Mouse (Mus musculus) C2C12 (cell line): ENCODE data around the gene A730071L15Rik.

Experiments
- CEBPB ChIP-seq: IDR thresholded peaks from one replicate; pipeline ENCODE4 v1.6.1; 2011; ENCODE audit warnings: low read depth, mild to moderate bottlenecking, control low read depth, moderate library complexity
- CTCF ChIP-seq: IDR thresholded peaks from one replicate; pipeline ENCODE4 v1.5.1; 2011; ENCODE audit not compliant: control insufficient read depth, insufficient read depth, insufficient read length
- MYOD1 ChIP-seq: IDR thresholded peaks from one replicate; pipeline ENCODE4 v1.6.1; 2011; ENCODE audit warnings: low read depth; ENCODE audit not compliant: control insufficient read depth, insufficient read length
- MYOG ChIP-seq: IDR thresholded peaks from one replicate; pipeline ENCODE4 v1.6.1; 2011; ENCODE audit not compliant: control insufficient read depth, insufficient read length; ENCODE audit errors: extremely low read depth
- USF1 ChIP-seq: IDR thresholded peaks from one replicate; pipeline ENCODE4 v1.6.1; 2011; ENCODE audit warnings: low read depth, mild to moderate bottlenecking, control low read depth, moderate library complexity

- TF ChIP-seq CEBPB (no peak), CTCF (no peak), MYOG (no peak), MYOD1 (no peak), USF1 (no peak)
Measured at GRCm38 (mm10) chr11:6169041-6169663, 30.7 kb upstream of the A730071L15Rik start.
